Mouse (Mus musculus): ENCODE measurements at regions not wholly inside any gene's neighbourhood (a gene's known extent, or its start where the extent isn't known, plus 50 kb on each side); places are given as distances from the start of the nearest gene placed in this dataset.

DNA sequence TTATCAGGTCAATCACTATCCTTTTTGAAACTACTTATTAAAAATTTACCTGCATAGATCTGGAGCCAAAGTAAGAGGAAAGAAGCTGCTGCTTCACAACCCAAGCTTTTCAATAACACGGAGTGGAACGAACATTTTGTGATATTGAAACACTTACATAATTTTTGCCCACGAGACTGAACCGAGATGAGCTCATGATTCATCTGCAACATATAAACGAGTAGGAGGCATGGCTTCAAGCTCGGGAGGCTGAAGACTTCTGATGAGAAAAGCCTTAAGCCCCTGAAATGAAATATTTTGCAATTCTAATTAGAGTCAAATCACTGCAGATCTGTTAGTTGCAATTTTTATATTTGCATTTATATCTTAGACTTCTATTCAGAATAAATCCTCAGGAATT, 321.0 kb downstream of the Fam198b start:
- ATAC-seq (ENCODE audit: low read depth) = no peak
- Histone ChIP-seq H3K9ac (replicated peaks; ENCODE audit: low read depth, low read length) (no peak overlapping the region), H3K36me3 (ENCODE audit: control insufficient read depth, insufficient read depth, low read length) (no peaks in the 10 kb centered on the region), H3K27ac (ENCODE audit: low read depth, low read length) (no peak overlapping the region), H3K4me1 (ENCODE audit: control insufficient read depth, insufficient read depth, low read length) (no peaks in the 10 kb centered on the region), H3K9me3 (ENCODE audit: control insufficient read depth, low read length) (no peaks in the 10 kb centered on the region), H3K4me3 (ENCODE audit: low read depth, low read length) (no peak overlapping the region), H3K4me2 (ENCODE audit: low read depth, low read length) (no peak overlapping the region), H3K27me3 (ENCODE audit: control insufficient read depth, insufficient read depth, low read length) (no peaks in the 10 kb centered on the region)
- 58% methylated on average over 6 of the region's 6 CpGs for WGBS

DNA sequence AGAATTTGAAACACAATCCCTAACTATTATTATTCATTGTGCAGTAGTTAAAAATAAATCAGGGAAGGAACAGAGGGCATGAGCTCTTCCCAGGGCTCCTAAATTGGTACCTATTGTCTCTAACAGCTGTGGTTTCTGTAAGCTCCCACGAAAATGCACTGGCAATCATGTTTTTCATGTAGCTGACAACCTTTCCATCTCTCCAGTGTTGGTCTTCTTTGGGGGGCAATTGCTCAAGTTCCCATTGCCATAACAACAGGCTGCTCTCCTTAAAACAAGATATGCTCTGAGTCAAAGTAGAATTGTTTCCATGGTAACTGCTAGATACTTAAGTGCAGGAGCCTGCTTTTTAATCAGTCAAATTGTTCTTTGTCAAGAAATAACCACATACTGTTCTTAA, 322.7 kb downstream of the Fam198b start:
- Histone ChIP-seq H3K4me3 (ENCODE audit: low read depth, low read length) (no peak overlapping the region), H3K27ac (ENCODE audit: low read depth, low read length) (no peak overlapping the region), H3K4me1 (ENCODE audit: control insufficient read depth, insufficient read depth, low read length) (no peaks in the 10 kb centered on the region), H3K27me3 (ENCODE audit: control insufficient read depth, insufficient read depth, low read length) (no peaks in the 10 kb centered on the region), H3K9ac (replicated peaks; ENCODE audit: low read depth, low read length) (no peak overlapping the region), H3K4me2 (ENCODE audit: low read depth, low read length) (no peak overlapping the region), H3K36me3 (ENCODE audit: control insufficient read depth, insufficient read depth, low read length) (no peaks in the 10 kb centered on the region), H3K9me3 (ENCODE audit: control insufficient read depth, low read length) (no peaks in the 10 kb centered on the region)
- 13% methylated on average over 1 of the region's 1 CpGs for WGBS
- ATAC-seq (ENCODE audit: low read depth) = no peak

DNA sequence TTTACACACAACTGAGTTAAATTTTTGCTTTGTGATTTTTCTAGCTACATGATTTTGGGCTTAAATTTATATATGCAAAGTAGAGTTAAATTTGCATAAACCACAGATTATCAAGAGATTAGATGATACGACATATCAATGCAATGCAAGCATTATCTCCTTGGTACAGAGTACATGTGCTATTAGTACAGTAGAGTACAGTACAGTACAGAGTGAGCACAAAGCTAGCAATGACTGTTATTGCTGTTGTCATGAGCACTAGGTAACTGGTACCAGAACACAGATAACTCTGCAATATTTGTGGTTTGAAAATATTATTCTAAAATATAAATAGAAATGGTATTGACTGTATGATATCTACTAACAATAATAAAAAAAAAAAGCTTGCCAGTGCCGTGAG, 323.7 kb downstream of the Fam198b start:
- Histone ChIP-seq H3K27me3 (ENCODE audit: control insufficient read depth, insufficient read depth, low read length) (no peaks in the 10 kb centered on the region), H3K27ac (ENCODE audit: low read depth, low read length) (no peak overlapping the region), H3K4me1 (ENCODE audit: control insufficient read depth, insufficient read depth, low read length) (no peaks in the 10 kb centered on the region), H3K4me2 (ENCODE audit: low read depth, low read length) (no peak overlapping the region), H3K9ac (replicated peaks; ENCODE audit: low read depth, low read length) (no peak overlapping the region), H3K4me3 (ENCODE audit: low read depth, low read length) (no peak overlapping the region), H3K36me3 (ENCODE audit: control insufficient read depth, insufficient read depth, low read length) (no peaks in the 10 kb centered on the region), H3K9me3 (ENCODE audit: control insufficient read depth, low read length) (no peaks in the 10 kb centered on the region)
- ATAC-seq (ENCODE audit: low read depth) = no peak
- WGBS = 82% methylated on average over 2 of the region's 2 CpGs

- Histone ChIP-seq H3K9ac (replicated peaks; ENCODE audit: low read depth, low read length) (no peak overlapping the region), H3K27me3 (ENCODE audit: control insufficient read depth, insufficient read depth, low read length) (no peaks in the 10 kb centered on the region), H3K4me3 (ENCODE audit: low read depth, low read length) (no peak overlapping the region), H3K27ac (ENCODE audit: low read depth, low read length) (no peak overlapping the region), H3K4me2 (ENCODE audit: low read depth, low read length) (no peak overlapping the region), H3K9me3 (ENCODE audit: control insufficient read depth, low read length) (no peaks in the 10 kb centered on the region), H3K4me1 (ENCODE audit: control insufficient read depth, insufficient read depth, low read length) (no peaks in the 10 kb centered on the region), H3K36me3 (ENCODE audit: control insufficient read depth, insufficient read depth, low read length) (no peaks in the 10 kb centered on the region)
- no peak for ATAC-seq (ENCODE audit: low read depth)
These were observed 325.3 kb downstream of the Fam198b start for GRCm38 (mm10) chr3:80209596-80209995.

DNA sequence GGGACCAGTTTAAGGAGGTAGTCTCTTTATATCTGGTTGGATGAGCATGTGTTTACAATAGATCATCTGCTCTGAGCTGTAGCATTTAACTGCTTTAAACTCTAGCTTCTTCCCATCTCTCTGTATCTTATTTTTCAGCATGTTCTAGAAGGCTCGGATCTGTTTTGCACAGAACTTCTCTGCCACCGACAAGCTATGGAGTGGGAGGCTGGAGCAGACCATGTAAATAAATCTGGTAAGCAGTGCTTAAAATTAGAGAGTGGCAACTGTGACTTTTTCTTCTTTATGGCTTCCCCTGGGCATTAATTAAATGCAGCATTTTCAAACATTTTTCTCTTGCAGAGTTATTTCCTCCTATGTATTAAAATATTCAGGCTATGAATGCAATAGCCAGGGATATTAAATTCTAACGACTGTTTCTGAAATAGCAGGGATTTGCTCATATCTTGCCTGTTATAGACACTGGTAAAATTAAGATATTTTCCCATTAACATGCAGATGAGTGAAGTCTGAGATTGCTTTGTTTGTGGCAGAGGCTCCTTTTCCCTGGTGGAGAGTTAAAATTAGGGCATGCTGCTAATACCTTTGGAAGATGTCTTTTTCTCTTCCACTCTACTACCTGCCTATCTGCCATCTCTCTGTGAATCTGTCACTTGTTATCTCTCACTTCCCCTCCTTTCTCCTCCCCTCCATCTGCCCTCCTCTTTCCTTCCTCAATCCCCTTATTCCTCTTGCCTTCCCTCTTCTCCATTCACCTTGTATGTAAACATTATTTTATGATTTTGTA, 327.2 kb downstream of the Fam198b start:
- ATAC-seq (ENCODE audit: low read depth) = peak; percentile 58; the same call in 1 of the 2 replicates
- H3K27me3 ChIP-seq (ENCODE audit: control insufficient read depth, insufficient read depth, low read length) = no peaks in the 10 kb centered on the region
- no peak overlapping the region for H3K9ac ChIP-seq (replicated peaks; ENCODE audit: low read depth, low read length)
- H3K4me3 ChIP-seq (ENCODE audit: low read depth, low read length) = no peak overlapping the region
- H3K4me1 ChIP-seq (ENCODE audit: control insufficient read depth, insufficient read depth, low read length) = no peaks in the 10 kb centered on the region
- H3K36me3 ChIP-seq (ENCODE audit: control insufficient read depth, insufficient read depth, low read length) = no peaks in the 10 kb centered on the region
- 56% methylated on average over 3 of the region's 3 CpGs for WGBS
- no peaks in the 10 kb centered on the region for H3K9me3 ChIP-seq (ENCODE audit: control insufficient read depth, low read length)
- H3K4me2 ChIP-seq (ENCODE audit: low read depth, low read length) = no peak overlapping the region
- no peak overlapping the region for H3K27ac ChIP-seq (ENCODE audit: low read depth, low read length)

- 45% methylated on average over 5 of the region's 5 CpGs for WGBS
- H3K36me3 ChIP-seq (ENCODE audit: control insufficient read depth, insufficient read depth, low read length) = no peaks in the 10 kb centered on the region
- ATAC-seq (ENCODE audit: low read depth) = peak; percentile 58
- H3K9me3 ChIP-seq (ENCODE audit: control insufficient read depth, low read length) = no peaks in the 10 kb centered on the region
- no peaks in the 10 kb centered on the region for H3K27me3 ChIP-seq (ENCODE audit: control insufficient read depth, insufficient read depth, low read length)
- H3K4me1 ChIP-seq (ENCODE audit: control insufficient read depth, insufficient read depth, low read length) = no peaks in the 10 kb centered on the region
- no peak overlapping the region for H3K4me2 ChIP-seq (ENCODE audit: low read depth, low read length)
- H3K27ac ChIP-seq (ENCODE audit: low read depth, low read length) = no peak overlapping the region
- H3K9ac ChIP-seq (replicated peaks; ENCODE audit: low read depth, low read length) = no peak overlapping the region
- no peak overlapping the region for H3K4me3 ChIP-seq (ENCODE audit: low read depth, low read length)
These were observed 364.3 kb downstream of the Fam198b start for GRCm38 (mm10) chr3:80248611-80249010.

- Histone ChIP-seq H3K9ac (replicated peaks; ENCODE audit: low read depth, low read length) (no peak overlapping the region), H3K4me3 (ENCODE audit: low read depth, low read length) (no peak overlapping the region), H3K27me3 (ENCODE audit: control insufficient read depth, insufficient read depth, low read length) (no peaks in the 10 kb centered on the region), H3K9me3 (ENCODE audit: control insufficient read depth, low read length) (no peaks in the 10 kb centered on the region), H3K4me2 (ENCODE audit: low read depth, low read length) (no peak overlapping the region), H3K4me1 (ENCODE audit: control insufficient read depth, insufficient read depth, low read length) (no peaks in the 10 kb centered on the region), H3K27ac (ENCODE audit: low read depth, low read length) (no peak overlapping the region), H3K36me3 (ENCODE audit: control insufficient read depth, insufficient read depth, low read length) (no peaks in the 10 kb centered on the region)
- ATAC-seq (ENCODE audit: low read depth) = no peak
- whole genome bisulfite sequencing = 87% methylated on average over 3 of the region's 3 CpGs
These were observed 365.6 kb downstream of the Fam198b start for GRCm38 (mm10) chr3:80249974-80250373.

- H3K9me3 ChIP-seq (ENCODE audit: control insufficient read depth, low read length) = no peaks in the 10 kb centered on the region
- 86% methylated on average over 3 of the region's 3 CpGs for WGBS
- no peaks in the 10 kb centered on the region for H3K4me1 ChIP-seq (ENCODE audit: control insufficient read depth, insufficient read depth, low read length)
- H3K27ac ChIP-seq (ENCODE audit: low read depth, low read length) = no peak overlapping the region
- no peak overlapping the region for H3K4me2 ChIP-seq (ENCODE audit: low read depth, low read length)
- ATAC-seq (ENCODE audit: low read depth) = no peak
- H3K27me3 ChIP-seq (ENCODE audit: control insufficient read depth, insufficient read depth, low read length) = no peaks in the 10 kb centered on the region
- no peak overlapping the region for H3K4me3 ChIP-seq (ENCODE audit: low read depth, low read length)
- H3K9ac ChIP-seq (replicated peaks; ENCODE audit: low read depth, low read length) = no peak overlapping the region
- H3K36me3 ChIP-seq (ENCODE audit: control insufficient read depth, insufficient read depth, low read length) = no peaks in the 10 kb centered on the region
These were observed 371.0 kb downstream of the Fam198b start for GRCm38 (mm10) chr3:80255304-80255703.

- H3K4me2 ChIP-seq (ENCODE audit: low read depth, low read length) = no peak overlapping the region
- H3K27me3 ChIP-seq (ENCODE audit: control insufficient read depth, insufficient read depth, low read length) = no peaks in the 10 kb centered on the region
- no peaks in the 10 kb centered on the region for H3K9me3 ChIP-seq (ENCODE audit: control insufficient read depth, low read length)
- no peaks in the 10 kb centered on the region for H3K4me1 ChIP-seq (ENCODE audit: control insufficient read depth, insufficient read depth, low read length)
- no peak for ATAC-seq (ENCODE audit: low read depth)
- 78% methylated on average over 3 of the region's 3 CpGs for WGBS
- no peaks in the 10 kb centered on the region for H3K36me3 ChIP-seq (ENCODE audit: control insufficient read depth, insufficient read depth, low read length)
- H3K27ac ChIP-seq (ENCODE audit: low read depth, low read length) = no peak overlapping the region
- H3K4me3 ChIP-seq (ENCODE audit: low read depth, low read length) = no peak overlapping the region
- H3K9ac ChIP-seq (replicated peaks; ENCODE audit: low read depth, low read length) = no peak overlapping the region
These were observed 372.1 kb downstream of the Fam198b start for GRCm38 (mm10) chr3:80256383-80256782.

Data from neural tube, embryonic 14.5 days (tissue).